Mouse (Mus musculus): ENCODE measurements around the gene Olfr1287.

Olfr1287 gene

GRCm38 (mm10) chr2:111448842-111449241 lies at the start of gene Olfr1287:
Olfr1287 (plus strand) TSS chr2:111449142.
- DNase-seq (ENCODE audit: low spot score in 2 of 2): no peak

- DNase-seq (ENCODE audit: low spot score in 2 of 2): no peak
Measured at GRCm38 (mm10) chr2:111422931-111423330, 26.0 kb upstream of the Olfr1287 start, which contains the start of gene Olfr1286. Olfr1286 (minus strand) TSS chr2:111423115.

GRCm38 (mm10) chr2:111473801-111474200 lies 24.9 kb downstream of the Olfr1287 start, which contains the start of gene Olfr1288:
Olfr1288 (plus strand) TSS chr2:111474101.
- DNase-seq (ENCODE audit: low spot score in 2 of 2): no peak

- DNase-seq (ENCODE audit: low spot score in 2 of 2): no peak
Measured at GRCm38 (mm10) chr2:111480519-111480918, 31.6 kb downstream of the Olfr1287 start, which contains the start of gene Olfr1289. Olfr1289 (plus strand) TSS chr2:111480819.

GRCm38 (mm10) chr2:111493729-111494128 lies 44.8 kb downstream of the Olfr1287 start, which contains the start of gene Olfr1290:
Olfr1290 (minus strand) TSS chr2:111493829.
- no peak for DNase-seq (ENCODE audit: low spot score in 2 of 2)

- no peak for DNase-seq (ENCODE audit: low spot score in 2 of 2)
Measured at GRCm38 (mm10) chr2:111496880-111497279, 47.9 kb downstream of the Olfr1287 start, which contains the start of gene Olfr1291-ps1. Olfr1291-ps1 (plus strand) TSS chr2:111497180.

Measured in spleen, postnatal 14 days (tissue).